Mouse (Mus musculus) adrenal gland, adult 2 months (tissue): ENCODE measurements around the gene Cela1. TPM values are rescaled to one million over a fixed set of nuclear protein-coding genes. Genes with fewer than 3 reads are reported as not detected.

Source experiments
- DNase-seq: peaks from one replicate; pipeline ENCODE4 v3.0.0; 2021
- microRNA-seq, 2 experiments: library from miRNA; unstranded; fragments of <30 nt; microRNA quantifications; one replicate each; pipeline ENCODE4 v1.2.0; 2021
- polyA plus RNA-seq: library from polyadenylated mRNA; depleted of rRNA; stranded (reverse); fragments of >200 nt; gene quantifications from 2 replicates; pipeline ENCODE4 v1.2.3, GENCODE M21; 2012; rRNA removed
- total RNA-seq, 2 experiments: library from RNA; stranded (reverse); gene quantifications; 2 replicates each; pipeline ENCODE4 v1.2.3; 2021

Gene Cela1
- total and polyA plus RNA-seq, 3 experiments, result 54.0 to 86.4 (median 83.5) TPM

GRCm38 (mm10) chr15:100635851-100636645 is 51.7 kb downstream of the Cela1 start:
- peak; percentile 16 for DNase-seq

DNA sequence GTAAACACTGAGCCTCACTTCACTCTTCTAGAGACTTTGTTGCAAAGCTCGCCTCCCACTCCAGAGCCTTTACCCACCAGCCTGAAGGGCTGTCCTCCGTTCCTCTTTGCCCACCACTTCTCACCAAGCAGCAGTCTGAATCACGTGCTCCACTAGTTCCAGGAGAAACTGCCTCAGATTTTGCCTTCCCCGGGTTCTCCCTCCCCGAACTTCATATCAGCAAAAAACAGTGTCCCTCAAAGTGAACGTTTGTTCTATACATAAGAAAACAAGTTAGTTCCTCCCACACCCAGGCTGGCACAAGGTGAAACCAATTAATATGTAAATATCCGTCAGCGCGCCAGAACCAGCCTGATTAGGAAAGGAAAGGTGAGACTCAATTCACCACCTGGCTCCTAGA is 52.5 kb downstream of the Cela1 start:
- DNase-seq, result no peak

GRCm38 (mm10) chr15:100633341-100633740 is 54.4 kb downstream of the Cela1 start:
- no peak for DNase-seq

DNA sequence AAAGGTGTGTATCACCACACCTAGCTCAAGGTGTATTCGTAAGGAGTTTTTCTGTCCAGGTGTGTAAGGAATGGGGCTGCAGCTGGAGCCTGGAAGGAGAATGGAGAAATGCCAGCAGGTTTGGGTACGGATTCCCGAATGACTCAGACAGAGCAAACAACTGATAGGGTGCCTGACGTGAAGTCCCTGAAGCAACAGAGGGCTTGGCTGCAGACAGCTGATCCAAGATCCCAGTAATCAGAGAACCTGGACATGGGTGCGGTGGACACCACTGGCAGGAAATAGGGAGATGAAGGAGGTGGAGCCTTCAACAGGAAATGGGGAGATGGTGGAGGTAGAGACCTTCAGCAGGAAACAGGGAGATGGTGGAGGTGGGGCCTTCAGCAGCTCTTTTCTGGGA is 55.4 kb downstream of the Cela1 start:
- DNase-seq, result peak; percentile 47

DNA sequence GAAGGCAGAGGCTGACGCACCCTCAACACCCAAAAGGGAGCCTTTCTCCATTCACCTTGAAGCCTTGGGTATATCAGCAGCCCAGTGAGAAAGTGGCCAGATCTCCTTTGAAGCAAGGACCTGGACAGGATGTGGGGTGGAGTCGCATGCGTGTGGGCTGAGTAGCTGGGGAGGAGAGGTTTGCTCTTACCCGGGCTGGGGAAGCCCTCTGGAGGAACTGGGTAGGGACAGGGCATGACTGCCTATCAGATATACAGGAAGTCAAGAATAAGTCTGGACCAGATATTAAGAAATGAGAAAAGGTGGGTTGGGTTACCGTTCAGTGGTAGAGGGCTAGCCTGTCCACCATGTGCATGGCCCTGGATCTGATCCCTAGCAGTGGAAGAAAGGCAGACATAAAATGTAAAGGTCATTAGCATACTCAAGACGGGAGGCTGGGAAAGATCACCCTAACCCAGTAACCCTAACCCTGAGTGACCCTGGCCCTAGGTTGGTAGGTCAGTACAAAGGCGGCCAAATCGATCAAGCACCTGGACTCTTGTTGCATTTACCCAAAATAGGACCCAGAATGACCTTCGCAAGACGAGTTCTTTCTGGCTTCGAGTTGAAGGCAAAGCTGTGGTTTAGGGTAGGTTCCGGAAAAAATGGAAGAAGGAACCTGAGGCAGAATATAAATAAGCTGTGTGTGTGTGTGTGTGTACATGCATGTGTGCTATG is 56.1 kb downstream of the Cela1 start:
- no peak for DNase-seq

DNA sequence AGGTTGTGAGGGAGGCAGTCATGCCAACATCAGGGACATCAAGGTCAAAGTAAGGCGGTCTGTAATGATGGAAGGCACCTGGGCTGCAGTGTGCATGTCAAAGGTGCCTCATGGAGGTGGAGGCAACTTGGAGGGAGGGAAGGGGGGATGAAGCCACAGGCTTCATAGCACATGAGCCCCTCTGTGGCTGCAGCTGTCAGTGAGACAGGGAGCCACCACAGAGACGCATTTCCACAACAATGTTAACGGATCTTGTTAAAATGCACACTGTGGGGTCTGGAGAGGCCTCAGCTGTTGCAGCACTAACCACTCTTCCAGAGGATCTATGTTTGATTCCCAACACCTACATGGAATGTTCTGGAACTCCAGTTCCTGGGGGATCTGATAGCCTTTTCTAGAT is 57.6 kb downstream of the Cela1 start:
- no peak for DNase-seq

DNA sequence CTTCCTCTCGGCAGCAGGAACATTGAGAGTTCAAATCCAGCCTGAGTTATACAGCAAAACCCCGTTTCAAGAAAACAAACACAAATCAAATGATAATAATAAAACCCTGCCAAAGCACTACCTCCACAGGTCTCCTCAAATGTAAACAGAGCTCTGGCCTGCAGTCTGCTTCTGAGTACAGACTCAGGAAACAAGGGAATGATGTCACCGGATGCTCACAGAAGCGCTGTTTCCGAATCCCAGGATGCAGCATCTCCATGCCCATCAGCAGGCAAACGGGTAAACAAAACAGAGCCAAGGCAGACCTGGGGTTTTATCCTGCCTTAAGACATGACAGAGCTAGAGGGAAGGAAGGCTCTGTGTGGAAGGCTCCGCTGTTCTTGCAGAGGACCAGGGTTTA is 58.9 kb downstream of the Cela1 start:
- DNase-seq, result no peak

- DNase-seq, result no peak
Observed at GRCm38 (mm10) chr15:100627774-100628370, 59.8 kb downstream of the Cela1 start.

DNA sequence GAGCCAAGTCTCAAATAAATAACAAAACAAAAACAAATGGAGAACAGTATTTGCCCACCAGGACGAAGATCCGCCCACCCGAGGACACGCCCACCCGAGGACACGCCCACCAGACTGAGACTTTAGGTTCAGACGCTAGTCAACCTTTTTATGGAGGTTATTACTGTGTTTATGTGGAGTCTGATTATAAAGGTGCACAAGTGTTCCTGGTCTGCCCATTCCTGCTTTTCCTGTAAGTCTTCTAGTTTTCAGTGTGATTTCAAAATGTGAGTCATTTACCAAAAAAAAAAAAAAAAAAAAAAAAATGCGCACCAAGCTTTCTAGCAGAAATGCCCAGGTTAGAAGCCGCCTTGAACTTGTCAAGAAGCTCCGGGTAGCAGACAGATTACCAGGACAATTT is 60.4 kb downstream of the Cela1 start:
- no peak for DNase-seq

GRCm38 (mm10) chr15:100624435-100624834 is 63.3 kb downstream of the Cela1 start:
- DNase-seq, result peak; percentile 67

Small RNAs within 50 kb of the gene (microRNA-seq; reads per million reads assigned to microRNA genes)
- 0 reads per million in 2 experiments for gene Mir6961

Other genes with a start within 250 kb of the Cela1 start
- gene Letmd1, start 218.9 kb downstream of the Cela1 start, total RNA-seq, result 100 to 1,000 TPM; 172 to 181 TPM
- 118 and 132 TPM in 2 replicates for gene Letmd1, start 218.9 kb downstream of the Cela1 start, polyA plus RNA-seq
- gene Csrnp2, start 192.4 kb downstream of the Cela1 start, total RNA-seq, result 1 to 10 TPM; 5.6 to 5.8 TPM
- 4.2 and 4.3 TPM in 2 replicates for gene Csrnp2, start 192.4 kb downstream of the Cela1 start, polyA plus RNA-seq
- 10 to 100 TPM; 14.2 to 25.1 TPM for gene Tfcp2, start 135.9 kb downstream of the Cela1 start, total RNA-seq
- 24.5 and 24.8 TPM in 2 replicates for gene Tfcp2, start 135.9 kb downstream of the Cela1 start, polyA plus RNA-seq
- gene Pou6f1, start 87.9 kb downstream of the Cela1 start, total RNA-seq, result 10 to 100 TPM; 14.4 to 18.3 TPM
- 25.1 and 32.5 TPM in 2 replicates for gene Pou6f1, start 87.9 kb downstream of the Cela1 start, polyA plus RNA-seq
- gene Dazap2, start 72.6 kb downstream of the Cela1 start, total RNA-seq, result 100 to 1,000 TPM; 211 to 277 TPM
- gene Dazap2, start 72.6 kb downstream of the Cela1 start, polyA plus RNA-seq, result 887 and 1,091 TPM in 2 replicates
- 10 to 100 TPM; 41.7 to 44.2 TPM for gene Smagp, start 51.0 kb downstream of the Cela1 start, total RNA-seq
- gene Smagp, start 51.0 kb downstream of the Cela1 start, polyA plus RNA-seq, result 35.1 and 40.6 TPM in 2 replicates
- 1 to 10 TPM; 3.1 to 4.2 TPM for gene Bin2, start 18.4 kb downstream of the Cela1 start, total RNA-seq
- 2.8 and 3.7 TPM in 2 replicates for gene Bin2, start 18.4 kb downstream of the Cela1 start, polyA plus RNA-seq
- gene Galnt6, start 41.5 kb upstream of the Cela1 start, total RNA-seq, result 1 to 10 TPM; 5.1 to 7.6 TPM
- 1.2 and 1.3 TPM in 2 replicates for gene Galnt6, start 41.5 kb upstream of the Cela1 start, polyA plus RNA-seq
- gene Slc4a8, start 73.8 kb upstream of the Cela1 start, total RNA-seq, result 1 to 10 TPM; 5.0 to 7.5 TPM
- gene Slc4a8, start 73.8 kb upstream of the Cela1 start, polyA plus RNA-seq, result 1.5 and 1.8 TPM in 2 replicates
- 1 to 10 TPM; 2.8 to 4.6 TPM for gene Scn8a, start 181.9 kb upstream of the Cela1 start, total RNA-seq
- 1.6 and 2.4 TPM in 2 replicates for gene Scn8a, start 181.9 kb upstream of the Cela1 start, polyA plus RNA-seq